Mouse (Mus musculus) ovary, postnatal 10 days (tissue): ENCODE measurements around the gene St6galnac6.

ENCODE experiments used
- DNase-seq: peaks from one replicate; pipeline ENCODE4 v3.0.0; 2022; ENCODE audit warnings: low spot score

St6galnac6 gene

DNA sequence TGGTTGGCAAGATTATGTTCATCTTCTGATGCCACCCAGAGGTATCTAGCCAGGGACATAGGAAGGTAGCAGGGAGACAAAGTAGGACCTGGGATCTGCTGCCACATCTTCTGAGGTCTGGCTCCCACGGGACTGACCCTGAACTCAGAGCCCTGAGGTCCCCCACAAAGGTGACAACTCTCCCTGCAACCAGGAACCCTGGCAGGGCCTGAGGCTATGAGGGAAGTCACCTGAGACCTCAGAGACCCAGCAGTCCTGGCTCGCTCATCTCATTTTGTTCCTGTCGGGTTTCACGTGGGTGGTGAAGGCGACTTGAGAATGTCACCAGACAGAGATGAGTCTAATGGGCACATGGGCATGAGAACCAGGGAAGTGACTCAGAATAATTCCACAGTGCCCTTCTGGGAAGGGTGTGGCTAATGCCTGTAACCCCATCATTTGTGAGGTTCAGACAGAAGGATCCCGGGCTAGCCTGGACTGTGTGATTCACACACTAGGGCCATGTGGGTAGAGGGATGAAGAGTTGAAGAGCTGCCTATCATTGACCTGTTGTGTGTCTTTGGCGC is 14.3 kb upstream of the St6galnac6 start:
- no peak for DNase-seq

DNA sequence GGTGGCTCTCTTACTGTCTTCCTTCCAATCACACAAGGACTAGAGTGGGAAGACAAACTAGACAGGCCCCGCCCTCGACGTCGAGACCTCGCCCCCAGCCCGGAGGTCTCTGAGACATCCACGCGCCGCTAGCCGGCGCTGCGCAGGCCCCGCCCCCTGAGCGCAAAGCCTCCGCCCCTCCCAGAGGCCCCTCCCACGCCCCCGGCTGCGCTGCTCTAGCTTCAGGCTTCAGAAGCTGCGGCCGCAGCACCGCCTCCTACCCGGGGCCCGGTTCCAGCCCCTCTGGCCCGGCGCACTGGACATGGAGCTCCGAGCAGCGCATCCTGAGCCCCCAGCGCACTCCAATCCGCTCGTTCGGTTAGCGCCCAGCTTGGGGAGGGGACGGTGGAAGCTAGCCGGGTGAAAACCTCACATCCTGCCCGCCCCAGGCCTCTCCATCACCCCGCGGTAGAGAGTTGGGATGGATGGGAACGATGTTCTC is 12.6 kb upstream of the St6galnac6 start, which contains the start of gene St6galnac4:
Gene St6galnac4, plus strand, starts transcription at position 225 of the 481 bp plus-strand sequence.
- DNase-seq: peak; percentile 73

DNA sequence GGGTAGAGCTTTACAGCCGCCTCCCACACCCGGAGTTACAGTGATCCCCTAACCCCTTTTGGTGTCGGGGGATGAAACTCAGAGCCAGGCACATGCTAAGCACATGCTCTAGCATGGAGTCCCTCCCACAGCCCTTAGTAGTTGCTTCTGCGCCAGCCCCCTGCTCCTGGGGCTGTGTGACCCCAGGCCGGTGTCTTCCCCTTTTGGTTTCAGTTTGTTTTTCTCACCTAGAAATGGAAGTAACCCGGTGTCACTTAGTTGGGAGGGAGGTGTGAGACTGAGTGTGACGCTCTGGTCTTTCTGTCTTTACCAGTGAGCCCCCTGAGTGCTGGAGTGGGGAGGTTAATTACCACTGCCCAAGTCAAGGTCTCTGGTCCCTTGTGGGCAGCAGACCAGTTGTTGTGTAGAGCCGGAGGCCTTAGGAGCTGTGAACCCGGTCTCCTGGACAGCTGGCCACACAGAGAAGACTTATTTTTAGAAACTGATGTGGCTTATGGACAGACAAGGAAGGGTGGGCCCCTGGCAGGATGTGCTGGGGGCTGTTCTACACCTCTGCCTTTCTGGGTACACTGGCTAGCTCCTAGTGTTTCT is 11.7 kb upstream of the St6galnac6 start:
- no peak for DNase-seq

DNA sequence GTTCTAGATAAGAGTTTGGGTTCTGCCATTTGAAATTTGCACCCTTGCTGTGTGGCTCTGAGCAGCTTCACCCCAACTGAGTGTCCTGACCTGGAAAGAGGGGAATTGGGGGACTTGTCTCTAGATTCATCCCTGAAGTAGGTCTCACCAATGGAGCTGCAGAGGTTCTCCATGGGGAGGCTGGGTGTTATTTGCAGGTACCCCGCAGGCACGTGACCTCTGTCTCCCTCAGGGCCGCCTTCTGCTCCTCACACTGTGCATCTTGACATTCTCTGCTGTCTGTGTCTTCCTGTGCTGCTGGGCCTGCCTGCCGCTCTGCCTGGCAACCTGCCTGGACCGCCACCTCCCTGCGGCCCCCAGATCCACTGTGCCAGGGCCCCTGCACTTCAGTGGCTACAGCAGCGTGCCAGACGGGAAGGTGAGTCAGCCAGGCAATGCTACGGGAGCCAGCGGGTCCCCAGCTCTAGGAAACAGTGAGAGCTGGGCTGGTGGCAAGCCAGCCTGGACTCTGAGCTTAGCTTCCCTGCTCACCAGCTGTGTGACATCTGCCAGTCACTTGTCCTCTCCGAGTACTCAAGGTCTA is 10.2 kb upstream of the St6galnac6 start:
- DNase-seq: no peak

DNA sequence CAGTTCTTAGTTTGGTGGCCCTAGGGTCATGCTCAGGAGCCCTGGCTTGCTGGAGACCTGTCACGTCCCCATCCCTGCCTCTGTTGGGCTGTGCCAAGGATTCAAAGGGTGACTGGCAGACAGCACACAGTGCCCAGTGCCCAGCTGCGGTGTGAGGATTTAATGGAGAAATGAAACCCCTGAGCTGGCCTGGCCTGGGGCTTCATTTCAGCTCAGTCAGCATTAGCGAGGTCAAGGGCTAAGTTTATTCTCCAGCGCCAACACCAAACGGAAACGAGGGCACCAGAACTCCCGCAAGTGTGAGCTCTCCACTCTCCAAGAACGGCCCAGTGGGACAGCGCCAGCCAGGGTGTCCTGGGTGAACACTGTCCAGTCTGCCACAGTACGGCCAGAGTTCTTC is 9.3 kb upstream of the St6galnac6 start:
- DNase-seq: no peak

DNA sequence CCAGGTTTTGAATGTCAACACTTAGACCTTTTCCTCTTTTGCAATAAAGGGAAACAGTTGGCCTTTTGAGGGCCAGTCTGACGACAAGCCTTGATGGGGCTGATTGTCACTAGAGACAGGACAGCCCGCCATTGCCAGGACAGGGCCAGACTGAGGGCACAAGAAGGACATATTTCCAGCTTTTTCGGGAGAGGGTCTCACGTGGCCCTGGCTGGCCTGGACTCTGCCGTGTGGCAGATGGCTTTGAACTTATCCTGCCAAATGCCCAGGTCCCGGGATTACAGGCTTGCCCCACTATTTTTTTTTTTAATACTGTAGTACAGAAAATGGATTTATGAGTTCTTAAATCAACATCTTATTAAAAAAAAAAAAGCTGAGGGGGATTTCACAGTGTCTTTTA is 8.3 kb upstream of the St6galnac6 start:
- DNase-seq: no peak

DNA sequence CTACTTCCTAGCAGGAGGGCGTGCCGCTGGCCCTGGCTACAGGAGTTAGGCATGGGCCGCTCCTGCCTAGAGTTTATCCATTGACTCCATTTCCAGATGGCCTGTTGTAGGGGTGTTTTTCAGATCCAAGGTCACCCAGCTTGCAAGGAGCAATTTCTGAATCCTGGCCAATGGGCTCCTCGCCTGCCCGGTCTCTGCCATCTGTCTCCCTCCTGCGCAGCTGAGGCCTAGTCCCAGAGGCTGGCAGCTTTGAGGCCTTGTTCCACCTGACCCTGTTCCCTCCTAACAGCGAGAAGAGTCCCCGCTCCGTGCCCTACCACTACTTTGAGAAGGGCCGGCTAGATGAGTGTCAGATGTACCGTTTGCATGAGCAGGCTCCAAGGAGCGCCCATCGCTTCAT is 2.8 kb upstream of the St6galnac6 start:
- DNase-seq: no peak

DNA sequence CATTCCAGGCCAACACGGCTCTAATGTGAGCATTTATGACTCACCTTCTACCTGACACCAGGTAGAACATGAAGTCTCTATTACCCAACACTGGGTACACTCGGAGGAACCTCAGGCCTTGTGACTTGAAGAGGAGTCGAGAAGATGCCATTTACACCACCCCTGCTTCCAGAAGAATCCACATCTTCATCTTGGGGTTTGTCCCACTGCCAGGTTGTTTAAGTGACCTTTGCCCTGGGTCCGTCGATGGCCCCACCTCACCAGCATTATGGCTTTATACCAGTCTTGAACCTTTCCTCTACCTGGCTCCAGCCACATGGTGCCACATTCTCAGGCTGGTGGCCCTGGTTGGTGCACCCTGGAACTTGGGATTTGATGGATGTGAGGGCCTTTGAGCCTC is 2.3 kb upstream of the St6galnac6 start:
- DNase-seq: no peak

DNA sequence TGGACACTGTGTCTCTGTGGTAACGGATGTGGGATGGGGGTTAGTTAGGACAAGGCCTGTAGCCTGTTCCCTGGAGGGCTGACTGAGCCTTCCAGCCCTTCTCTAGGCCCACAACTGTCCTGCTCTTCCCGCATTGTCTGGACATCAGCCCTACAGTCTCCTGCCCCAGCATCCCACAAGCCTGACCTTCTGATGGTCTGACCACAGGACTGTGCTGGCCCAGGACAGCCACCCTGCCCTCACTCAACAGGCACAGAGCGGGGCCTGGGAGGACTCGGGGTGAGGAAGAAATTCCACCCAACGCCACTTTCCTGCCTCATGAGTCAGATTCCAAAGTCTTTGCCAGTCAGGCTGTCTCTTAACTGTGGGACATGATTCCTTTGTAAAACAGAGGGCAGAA is 1.8 kb upstream of the St6galnac6 start:
- no peak for DNase-seq

DNA sequence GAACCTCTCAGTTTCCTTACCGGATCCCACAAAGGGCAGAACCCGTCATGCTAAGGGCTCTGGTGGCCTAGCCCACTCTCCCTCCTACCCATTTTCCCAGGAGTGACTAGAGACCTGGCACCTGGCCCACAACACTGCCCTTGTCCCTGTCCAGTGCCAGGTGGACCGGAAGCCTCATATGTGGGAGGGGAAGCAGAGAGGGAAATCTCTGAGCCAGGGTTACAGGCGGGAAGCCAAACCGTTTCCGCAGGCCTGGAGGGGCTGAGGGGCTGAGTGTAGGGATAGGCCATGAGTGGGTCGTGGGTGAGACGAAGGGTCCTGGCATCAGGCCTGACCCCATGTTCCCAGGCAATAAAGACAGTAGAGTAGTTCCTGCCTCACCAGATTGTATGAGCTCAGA is 1.0 kb upstream of the St6galnac6 start:
- DNase-seq: no peak

DNA sequence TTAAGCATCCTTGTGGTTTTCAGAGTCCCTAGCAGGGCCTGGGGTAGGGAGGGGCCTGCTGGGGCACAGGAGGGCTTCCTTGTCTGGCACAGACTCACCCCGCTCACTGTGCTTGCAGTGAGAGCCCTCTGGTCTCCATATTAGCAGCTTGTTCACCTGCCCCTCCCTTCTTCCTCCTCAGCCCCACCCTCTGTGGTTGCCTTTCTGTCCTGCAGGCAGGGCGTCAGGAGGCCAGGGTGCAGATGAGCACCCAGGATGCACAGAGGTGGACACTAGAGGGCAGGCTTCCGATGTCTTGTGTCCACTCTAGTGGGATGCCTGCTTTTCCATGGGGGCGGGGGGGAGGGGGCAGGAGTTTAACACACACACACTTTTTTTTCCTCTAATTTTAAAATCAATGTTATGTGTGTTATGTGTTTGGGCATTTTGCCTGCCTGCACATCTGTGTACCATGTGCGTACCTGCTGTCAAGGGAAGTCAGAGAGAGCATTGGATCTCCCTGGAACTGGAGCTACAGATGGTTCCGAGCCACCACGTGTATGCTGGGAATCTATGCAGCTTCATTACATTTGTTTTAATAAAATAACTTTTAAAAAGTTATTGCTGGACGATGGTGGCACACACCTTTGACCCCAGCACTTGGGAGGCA is 2.0 kb downstream of the St6galnac6 start:
- DNase-seq: no peak

DNA sequence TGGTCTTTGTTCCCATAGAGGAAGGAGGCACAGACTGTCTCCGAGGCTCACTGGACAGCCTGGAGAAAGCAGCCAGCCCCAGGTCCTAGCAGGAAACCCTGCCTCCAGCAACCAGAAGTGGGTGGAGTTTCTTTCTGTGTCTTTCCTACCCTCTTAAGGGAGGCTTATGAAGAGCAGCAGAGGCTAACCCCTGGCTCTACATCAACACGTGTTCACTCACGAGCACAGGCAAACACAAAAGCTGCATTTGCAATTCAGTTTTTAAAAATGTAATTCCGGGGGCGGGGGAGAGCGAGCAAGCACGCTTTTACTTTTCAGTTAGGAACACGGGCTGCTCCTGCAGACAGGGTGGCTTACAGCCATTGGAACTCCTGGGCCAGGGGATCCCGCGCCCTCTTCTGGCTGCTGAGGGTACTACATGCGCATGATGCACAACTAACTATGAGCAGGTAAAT is 3.1 kb downstream of the St6galnac6 start:
- DNase-seq: peak; percentile 92

DNA sequence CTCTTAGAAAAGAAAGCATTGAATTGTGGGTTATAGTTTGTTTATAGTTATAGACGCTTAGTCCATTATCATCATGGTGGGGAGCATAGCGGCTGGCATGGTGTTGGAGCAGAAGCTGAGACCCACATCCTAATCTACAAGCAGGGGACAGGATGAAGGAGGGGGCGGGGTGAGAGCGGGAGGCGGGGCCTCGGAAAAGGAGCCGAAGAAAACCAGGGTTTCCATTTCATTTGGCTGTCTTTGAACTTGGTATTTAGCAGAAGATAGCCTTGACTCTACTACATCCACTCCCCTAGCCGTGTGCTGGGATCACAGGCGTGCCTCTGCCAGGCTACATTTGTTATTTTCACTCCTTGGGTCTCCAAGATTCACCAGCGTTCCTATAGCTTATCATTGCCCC is 5.1 kb downstream of the St6galnac6 start:
- DNase-seq: no peak

DNA sequence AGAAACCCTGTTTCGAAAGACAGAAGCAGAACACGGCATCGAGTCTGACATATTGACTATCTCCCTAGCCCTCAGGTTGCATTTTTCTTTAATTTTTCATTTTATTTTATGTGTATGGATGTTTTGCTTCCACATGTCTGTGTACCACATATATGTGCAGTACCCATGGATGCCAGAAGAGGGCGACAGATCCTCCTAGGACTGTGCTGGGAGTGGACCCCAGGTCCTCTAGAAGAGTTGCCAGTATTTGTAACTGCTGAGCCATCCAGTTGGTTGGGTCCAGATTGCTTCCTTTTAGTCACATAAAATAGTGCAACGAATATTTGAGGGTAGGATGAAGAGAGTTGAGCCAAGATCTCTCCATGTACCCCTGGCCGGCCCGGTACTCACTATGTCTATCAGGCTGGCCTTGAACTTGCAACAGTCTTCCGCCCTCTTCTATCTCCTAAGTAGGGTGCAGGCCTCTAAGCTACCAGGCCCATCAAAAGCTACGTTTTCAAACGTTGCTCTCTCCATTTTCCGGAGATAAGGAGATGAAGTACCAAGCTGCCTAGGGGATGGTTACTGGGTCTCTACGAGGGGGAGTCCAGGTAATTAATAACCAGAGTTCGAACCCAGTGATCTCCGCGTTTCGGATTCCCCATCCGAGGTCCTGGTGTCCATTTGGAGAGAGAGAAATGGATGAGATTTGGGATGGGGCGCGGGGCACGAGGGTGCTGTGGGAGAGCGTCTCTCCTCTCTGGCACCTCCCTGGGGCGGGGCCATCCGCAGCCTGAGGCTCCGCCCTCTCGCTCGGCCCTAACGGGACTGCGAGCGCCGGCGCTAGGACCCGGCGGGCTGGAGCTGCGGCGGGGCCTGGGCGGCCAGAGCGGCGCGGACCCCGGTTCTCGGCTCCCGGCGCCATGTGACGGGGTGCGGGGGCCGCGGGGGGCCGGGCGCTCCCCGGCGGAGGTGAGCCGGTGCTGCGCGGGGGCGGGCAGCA is 6.9 kb downstream of the St6galnac6 start:
- DNase-seq: no peak

DNA sequence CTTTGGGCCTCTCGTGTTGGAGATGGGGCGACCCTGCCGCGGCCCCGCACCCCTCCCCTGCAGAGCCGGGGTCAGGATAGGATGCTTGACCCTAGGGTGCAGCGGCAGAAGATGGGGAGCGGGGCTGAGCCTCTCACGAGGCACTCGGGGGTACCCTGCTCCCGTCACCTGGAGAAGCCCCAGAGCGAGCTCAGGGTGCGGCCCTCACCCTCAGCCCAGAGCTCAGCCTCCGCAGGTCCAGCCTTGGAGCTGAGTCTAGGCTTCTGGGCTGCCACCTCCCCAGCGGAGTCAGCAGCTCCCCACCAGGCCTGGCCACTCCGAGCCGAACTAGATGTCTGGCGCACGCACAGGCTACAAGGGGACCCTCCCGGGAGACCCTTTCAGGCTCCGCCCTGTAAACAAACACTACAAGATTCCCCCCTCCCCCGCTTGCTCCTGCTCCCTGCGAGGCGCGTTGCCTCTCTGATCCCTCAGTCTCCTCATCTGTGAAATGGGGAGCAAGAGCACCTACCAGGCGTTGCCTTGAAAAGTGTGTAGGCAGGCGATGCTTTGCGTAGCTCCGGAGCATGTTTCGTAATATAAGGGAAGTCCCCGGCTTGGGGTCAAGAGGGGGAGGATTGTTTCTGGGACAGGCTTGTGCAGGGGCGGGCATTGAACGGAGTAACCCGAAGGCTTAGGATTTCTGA is 7.9 kb downstream of the St6galnac6 start:
- DNase-seq: no peak

DNA sequence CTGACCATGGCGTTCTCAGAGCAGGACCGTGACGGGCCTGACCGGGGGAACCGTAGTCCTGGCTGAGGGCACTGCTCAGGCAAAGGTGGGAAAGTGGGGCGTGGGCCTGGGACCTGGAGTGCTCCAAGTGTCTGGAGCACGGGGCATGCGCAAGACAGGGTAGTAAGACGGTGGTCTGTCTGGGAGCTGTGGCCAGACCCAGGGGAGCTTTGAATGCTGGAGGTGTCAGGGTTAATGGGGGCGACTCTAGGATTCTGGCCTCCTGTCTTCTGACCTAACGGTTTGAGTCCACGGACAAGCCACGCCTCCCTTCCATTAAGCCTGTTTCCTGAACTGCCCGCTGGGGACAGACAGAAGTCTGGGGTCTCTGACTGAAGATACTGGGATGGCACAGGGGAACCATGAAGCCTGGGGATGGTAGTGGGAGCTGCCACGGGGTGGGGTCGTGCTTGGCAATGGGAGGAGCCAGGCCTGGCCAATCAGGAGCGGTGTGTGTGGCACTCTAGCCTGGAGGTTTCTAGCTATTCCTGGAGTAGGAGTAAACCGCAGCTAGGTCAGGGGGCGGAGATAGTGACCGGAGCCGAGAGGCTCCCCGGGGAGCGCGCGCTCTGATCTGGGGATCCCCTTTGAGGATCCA is 8.8 kb downstream of the St6galnac6 start:
- no peak for DNase-seq

DNA sequence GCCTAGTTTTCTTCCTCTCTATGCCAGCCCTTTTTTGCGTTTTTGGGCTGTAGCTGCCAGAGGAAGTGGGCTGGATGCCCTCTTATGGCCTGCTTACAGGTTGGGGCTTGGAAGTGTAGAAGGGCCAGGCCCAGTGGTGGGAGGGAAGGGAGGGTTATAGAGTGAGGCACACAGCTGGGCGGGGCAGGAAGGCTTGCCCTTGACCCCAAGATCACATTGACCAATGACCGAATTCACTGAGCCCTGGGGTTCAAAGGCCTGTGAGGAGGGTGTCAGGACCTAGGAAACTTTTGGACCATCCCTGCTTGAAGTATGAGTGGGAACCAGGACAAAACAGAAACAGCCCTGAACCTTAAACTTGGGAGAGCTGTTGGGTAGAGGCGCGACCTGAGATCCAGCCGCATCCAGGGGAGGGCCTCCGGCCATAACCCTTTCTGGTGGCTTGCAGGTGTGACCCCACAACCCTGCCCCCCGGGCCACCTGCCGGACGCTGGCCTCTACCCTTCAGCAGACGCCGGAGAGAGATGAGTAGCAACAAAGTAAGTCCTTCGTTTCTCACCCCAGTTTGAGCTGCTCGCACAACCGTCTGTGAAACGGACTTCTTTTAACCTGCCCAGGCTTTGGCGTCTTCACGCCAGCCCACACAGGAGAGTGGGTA is 9.4 kb downstream of the St6galnac6 start:
- DNase-seq: no peak

DNA sequence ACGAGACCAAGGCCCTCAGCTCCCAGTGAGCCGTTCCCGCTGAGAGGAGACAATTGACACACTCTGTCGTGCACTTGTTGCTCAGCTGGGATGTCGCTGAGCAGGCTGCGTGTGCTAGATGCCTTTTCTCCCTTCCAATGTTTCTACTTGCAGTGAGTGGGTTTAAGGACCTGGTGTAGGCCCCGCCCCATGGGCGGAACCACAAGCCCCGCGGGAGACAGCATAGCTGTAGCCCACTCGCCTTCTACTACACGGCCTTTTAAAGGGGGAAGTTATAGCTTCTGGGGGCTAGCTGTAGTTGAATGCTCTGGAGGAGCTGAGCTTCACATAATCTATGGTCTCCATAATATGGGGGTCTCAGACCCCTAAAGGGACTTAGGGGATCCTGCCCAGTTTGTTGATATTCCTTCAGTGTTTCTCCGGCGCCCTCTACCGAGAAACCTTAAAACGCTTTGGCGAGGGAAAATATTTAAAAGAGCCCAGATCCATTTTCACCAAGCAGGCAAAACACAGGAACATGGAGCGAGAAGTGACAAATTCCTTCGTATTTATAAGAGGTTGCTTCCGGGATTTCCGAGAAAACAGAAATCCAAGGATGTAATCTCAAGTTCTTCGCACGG is 11.2 kb downstream of the St6galnac6 start:
- DNase-seq: no peak

DNA sequence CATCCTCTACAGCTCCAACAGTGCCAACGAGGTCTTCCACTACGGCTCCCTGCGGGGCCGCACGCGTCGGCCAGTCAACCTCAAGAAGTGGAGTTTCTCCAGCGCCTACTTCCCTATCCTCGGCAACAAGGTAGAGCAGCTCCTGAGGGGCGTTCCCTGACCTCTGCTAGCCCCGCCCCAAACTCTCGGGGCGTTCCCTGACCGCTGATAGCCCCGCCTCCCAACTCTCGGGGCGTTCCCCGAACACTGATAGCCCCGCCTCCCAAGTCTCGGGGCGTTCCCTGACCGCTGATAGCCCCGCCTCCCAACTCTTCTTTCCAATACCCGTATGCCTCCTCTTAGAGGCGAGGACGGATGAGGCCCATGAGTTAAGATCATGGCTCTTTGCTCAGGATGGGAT is 12.8 kb downstream of the St6galnac6 start:
- no peak for DNase-seq

DNA sequence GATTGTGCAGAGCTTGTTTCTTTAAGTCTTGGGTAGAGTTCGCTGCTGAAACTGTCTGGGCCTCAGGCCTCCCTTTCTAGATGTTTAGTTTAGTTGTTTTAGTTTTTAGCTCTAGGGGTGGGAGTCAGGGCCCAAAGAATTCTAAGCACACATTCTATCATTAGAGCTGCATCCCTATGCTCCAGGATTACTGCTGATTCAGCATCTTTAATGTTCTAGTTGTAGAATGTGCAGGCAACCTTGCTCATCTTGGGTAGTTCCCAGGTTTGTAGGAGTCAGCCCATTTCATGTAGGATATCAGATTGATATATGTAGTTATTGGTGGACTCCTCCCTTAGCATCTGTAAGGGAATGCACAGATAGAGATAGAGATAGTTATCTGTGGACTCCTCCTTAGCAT is 17.6 kb downstream of the St6galnac6 start:
- DNase-seq: no peak
